Mouse (Mus musculus) lung, adult 18-20 months (tissue): ENCODE results near the gene Tsc22d2.

Source experiments
- DNase-seq, 2 experiments: peaks; one replicate each; pipeline ENCODE4 v3.0.0; 2022; ENCODE audit warnings: mixed read lengths in 2 of 2

Tsc22d2 gene

DNA sequence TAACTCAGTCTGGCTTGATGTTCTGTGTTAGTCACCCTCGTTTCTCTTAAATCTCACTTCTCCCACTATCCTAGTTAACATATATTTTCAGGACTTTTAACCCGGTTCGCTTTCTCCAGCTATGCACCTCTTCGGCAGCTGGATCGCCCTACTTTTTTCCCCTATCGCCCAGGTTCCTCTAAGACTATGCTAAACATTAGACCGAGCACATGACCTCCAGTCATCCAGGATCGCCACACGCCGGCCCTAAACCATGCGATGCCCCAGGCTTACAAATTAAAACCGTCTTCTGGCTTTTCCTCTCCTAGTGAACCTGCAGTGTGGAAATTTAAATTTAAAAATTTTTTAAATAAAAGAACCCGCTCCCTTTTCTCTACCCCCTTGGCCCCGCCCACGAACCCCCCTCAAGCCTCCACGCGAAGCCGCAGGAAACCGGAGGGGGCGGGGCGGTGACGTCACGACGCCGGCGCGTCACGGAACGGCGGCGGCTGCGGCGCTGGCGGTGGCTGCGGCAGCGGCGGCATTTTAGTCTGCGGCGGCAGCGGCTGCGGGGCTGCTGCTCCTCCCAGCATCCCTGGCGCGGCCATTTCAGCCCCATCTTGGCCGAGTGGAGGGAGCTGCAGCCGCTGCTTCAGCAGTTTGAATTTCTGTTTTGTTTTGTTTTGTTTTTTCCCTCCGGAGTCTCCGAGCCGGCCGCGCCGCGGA is at the start of gene Tsc22d2:
TSS of gene Tsc22d2 (plus strand) at position 482 of the 705 bp plus-strand sequence.
- DNase-seq = peak; percentile 94 to 95

GRCm38 (mm10) chr3:58366756-58367155 is 47.8 kb upstream of the Tsc22d2 start:
- DNase-seq = peak in 1 of 2 experiments; percentile 13

DNA sequence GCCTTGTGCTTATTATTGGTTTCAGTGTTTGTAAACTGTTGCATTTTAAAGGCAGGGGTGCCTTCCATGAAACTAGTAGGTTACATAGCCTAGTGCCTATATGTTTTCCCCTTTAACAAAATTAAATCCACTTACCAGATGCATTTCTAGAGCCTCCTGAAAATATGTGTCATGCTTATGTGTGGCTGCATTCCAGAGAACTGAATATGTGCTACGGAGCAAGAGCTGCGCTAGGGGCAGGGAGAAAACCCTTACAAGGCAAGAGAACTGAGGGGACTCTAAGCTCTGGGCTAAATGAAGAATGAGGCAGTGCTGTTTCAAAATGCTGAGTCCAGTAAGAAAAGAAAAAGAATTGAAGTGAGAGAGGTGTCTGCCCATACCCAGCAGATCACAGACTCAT is 43.7 kb upstream of the Tsc22d2 start:
- no peak for DNase-seq

- DNase-seq = peak; percentile 76 to 88
Measured at GRCm38 (mm10) chr3:58372066-58372904, 42.2 kb upstream of the Tsc22d2 start.

- no peak for DNase-seq
Measured at GRCm38 (mm10) chr3:58372905-58373208, 41.7 kb upstream of the Tsc22d2 start.

DNA sequence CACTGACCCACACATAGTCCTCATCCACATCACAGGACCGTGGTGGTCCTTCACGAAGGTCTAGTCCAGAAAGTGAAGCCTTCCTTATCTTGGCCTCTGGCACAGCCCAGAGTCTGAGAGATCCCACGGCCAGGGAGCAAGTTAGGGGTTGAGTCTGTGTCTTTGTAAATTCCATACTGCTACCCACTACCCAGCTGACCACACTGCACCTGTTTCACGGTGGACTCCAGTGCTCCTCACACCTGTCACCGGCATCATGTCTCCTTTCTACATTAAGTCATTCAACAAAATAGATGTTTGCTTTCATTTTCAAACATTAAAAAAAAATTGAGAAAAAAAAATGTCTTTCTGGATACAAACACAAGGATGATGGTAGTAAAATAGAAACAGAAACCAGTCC is 40.2 kb upstream of the Tsc22d2 start:
- DNase-seq = no peak

DNA sequence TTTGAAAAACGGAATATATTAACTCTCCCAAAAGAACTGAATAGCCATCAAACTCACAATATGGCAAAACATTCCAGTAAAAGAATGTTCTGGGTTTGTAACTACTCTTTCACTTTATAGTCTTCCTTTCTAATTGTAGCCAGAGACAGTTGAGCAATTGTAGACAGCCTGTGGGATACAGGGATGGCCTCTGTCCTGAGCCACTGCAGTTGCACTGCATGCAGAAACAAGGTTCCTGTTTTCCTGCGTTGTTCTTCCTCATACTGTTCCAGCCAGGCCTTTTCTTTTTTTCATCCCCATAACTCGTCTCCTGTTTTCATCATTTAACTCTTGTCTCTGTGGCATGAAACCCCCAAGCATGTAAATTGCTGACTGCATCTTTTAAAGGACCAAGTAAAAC is 37.8 kb upstream of the Tsc22d2 start:
- no peak for DNase-seq

GRCm38 (mm10) chr3:58377589-58378134 is 36.9 kb upstream of the Tsc22d2 start:
- no peak for DNase-seq

GRCm38 (mm10) chr3:58382676-58383075 is 31.8 kb upstream of the Tsc22d2 start:
- DNase-seq = no peak

DNA sequence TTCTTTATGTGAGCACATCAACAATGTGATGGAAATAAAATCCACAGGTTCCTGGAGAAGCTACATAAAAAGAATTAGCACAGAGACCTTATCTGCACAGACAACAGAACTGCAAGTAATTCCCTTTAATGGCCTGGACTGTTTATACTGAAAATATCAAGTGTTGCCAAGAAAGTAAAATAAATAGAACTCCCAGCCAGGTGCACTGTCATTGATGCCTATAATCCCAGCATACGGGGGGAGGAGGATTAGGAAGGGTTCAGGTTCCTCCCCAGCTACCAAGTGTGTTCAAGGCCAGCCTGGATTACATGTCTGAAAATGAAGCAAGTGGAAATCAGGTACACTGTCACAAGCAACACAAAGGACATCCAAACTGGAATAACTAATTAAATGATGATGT is 29.5 kb upstream of the Tsc22d2 start:
- DNase-seq = no peak

- DNase-seq = no peak
Measured at GRCm38 (mm10) chr3:58388731-58389130, 25.8 kb upstream of the Tsc22d2 start.

DNA sequence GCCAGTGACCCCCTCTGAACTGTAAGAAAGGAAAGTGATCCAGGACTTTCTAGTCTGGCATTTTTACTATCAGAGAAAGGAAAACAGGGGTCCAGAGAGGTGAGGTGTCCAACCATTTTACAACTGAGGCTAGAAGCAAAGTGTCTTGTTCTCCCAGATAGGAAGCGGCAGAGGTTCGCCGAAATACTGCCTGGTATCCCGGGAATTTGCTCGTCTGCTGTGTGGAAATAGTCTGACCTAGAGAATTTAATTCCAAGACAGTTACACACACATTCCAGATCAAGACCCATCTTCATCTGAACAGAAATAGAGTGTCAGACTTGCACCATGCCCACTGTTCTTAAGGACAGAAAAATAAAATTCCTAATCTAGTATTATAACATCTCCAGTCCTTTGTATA is 16.0 kb upstream of the Tsc22d2 start:
- DNase-seq = no peak

DNA sequence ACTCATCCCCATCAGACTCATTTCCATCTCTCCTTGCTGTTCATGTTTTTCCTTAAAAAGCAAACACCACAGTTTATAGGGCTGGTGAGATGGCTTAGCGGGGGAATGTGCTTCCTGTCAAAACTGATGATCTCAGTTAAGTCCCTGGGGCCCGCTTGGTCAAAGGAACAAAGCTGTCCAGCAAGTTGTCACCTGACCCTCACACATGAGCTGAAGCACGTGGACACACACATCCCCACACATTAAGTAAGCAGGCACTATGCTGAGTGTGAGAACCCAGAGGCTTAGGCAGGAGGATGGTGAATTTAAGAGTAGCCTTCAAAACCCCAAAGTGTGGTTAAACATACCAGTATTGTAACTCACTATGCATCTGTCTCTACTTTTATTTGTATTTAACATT is 14.6 kb upstream of the Tsc22d2 start:
- no peak for DNase-seq

DNA sequence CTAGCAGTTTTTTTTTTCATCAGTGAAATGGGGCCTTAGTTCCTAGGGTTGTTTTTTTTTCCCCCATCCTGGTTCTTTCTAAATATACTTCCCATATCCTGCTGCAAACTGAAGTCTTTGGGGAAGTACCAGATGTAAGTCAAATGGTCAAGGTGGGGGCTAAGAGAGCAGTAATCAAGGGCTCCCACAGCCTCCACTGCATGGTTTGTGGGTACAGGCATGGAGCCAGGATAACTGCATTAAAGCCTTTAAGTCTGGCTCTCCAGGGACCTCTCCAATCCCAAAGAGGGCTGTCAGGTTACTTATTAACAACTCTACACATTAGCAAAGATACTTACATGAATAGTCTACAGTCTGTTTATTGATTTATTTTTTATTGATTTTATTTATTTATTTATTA is 2.8 kb upstream of the Tsc22d2 start:
- DNase-seq = no peak

GRCm38 (mm10) chr3:58413671-58414070 is 844 bp upstream of the Tsc22d2 start:
- no peak for DNase-seq

DNA sequence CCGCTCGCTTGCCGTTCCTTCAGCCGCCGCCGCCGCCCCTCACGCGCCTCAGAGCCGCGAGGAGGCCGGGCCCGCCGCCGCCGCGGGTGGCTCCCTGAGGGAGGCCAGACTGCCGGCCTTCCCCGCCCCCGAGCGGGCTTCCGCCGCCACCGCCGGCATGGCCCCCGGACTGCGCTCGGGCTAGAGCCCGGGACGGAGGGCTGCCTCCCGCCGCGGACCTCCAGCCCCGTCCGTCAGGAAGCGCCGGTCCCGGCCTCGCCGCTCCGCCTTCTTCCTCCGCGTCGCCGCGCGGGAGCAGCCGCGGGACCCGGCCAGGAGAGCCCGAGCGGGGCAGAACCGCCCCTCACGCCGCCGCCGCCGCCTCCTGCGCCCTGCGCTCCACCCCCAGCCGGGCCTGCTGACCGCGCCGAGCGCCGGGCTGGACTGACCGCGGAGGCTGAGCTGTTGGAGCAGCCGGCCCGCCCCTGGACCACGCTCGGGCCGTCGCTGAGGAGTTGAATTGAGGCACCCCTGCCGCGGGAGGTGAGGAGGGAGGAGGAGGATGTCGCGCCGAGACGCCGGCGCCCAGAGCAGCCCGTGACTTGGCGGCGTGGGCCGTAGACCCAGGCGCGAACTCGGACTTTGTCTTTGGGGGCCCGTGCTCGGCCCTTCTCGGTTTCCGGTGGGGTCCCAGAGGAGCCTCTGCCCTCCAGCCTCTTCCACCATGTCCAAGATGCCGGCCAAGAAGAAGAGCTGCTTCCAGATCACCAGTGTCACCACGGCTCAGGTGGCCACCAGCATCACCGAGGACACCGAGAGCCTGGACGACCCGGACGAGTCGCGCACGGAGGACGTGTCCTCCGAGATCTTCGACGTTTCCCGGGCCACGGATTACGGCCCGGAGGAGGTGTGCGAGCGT is 720 bp downstream of the Tsc22d2 start:
- peak; percentile 84 to 87 for DNase-seq

DNA sequence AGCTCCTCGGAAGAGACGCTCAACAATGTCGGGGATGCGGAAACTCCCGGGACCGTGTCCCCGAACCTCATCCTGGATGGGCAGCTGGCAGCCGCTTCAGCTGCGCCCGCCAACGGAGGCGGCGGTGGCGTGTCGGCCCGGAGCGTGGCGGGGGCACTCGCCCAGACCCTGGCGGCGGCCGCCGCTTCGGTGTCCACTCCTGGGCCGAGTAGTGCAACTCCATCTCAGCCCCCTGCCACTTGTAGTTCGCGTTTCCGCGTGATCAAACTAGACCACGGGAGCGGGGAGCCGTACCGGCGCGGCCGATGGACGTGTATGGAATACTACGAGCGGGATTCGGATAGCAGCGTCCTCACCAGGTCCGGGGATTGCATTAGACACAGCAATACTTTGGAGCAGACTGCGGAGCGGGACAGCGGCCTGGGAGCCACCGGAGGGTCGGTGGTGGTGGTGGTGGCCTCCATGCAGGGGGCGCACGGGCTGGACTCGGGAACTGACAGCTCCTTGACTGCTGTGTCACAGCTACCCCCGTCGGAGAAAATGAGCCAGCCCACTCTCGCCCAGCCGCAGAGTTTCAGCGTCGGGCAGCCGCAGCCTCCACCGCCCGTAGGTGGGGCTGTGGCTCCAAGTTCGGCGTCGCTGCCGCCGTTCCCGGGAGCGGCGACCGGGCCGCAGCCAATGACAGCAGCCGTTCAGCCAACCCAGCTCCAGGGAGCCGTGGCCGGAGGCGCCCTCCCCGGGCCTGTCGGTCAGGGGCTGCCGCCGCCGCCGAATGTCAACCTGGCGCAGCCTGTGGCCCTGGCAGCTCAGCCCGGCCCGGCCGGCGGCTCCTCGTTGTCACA is 1.6 kb downstream of the Tsc22d2 start:
- peak; percentile 82 to 84 for DNase-seq

- DNase-seq = peak; percentile 36 to 39
Measured at GRCm38 (mm10) chr3:58416726-58417437, 2.4 kb downstream of the Tsc22d2 start.

- DNase-seq = no peak
Measured at GRCm38 (mm10) chr3:58418724-58419705, 4.5 kb downstream of the Tsc22d2 start.

GRCm38 (mm10) chr3:58428861-58429260 is 14.3 kb downstream of the Tsc22d2 start:
- DNase-seq = no peak
